27 mouse cellular contexts compared by ENCODE assay signal in the genomic region with DNA sequence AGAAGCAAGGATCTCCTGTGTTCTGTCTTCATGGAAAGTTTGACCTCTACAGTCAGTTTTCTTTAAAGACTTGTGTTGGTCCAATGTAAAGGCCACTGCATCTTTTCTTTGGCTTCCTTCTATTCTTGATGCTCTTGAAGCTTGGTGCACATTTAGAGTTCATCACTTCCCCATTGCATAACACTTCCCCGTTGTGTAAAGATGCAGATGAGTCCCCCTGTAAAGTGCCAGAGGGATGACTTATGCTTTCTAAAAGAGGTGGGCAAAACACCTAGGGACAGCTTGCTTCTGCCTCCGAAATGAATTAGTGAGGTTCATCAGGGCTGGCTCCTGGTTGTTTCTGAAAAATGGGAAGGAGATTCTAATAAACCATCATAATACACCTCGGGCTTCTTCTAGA.
DNase-seq lines count a peak whose midpoint lies in the region; ATAC-seq and TF ChIP-seq lines count a peak whose summit lies in the region.
"Had no signal": no experiment of that assay in that cellular context is flagged by ENCODE, and none has a peak within 500 bp of the region (broad histone marks: within the 10 kb centered on the region; RNA-seq: fewer than 3 reads in every experiment).

No protein-coding gene starts in this region.

- no peak overlapping the region for H3K9ac ChIP-seq in heart, embryonic 12.5 days
- H3K9ac ChIP-seq: embryonic facial prominence, embryonic 12.5 days; forebrain, embryonic 13.5 days; forebrain, embryonic 15.5 days; forebrain, postnatal 0 days had no signal

- no peak overlapping the region for H3K4me2 ChIP-seq in heart, embryonic 12.5 days
- H3K4me2 ChIP-seq: embryonic facial prominence, embryonic 12.5 days; forebrain, embryonic 13.5 days; forebrain, embryonic 15.5 days had no signal

- no peaks in the 10 kb centered on the region for H3K36me3 ChIP-seq in heart, embryonic 12.5 days
- H3K36me3 ChIP-seq: embryonic facial prominence, embryonic 10.5 days; embryonic facial prominence, embryonic 12.5 days; forebrain, embryonic 15.5 days; G1E had no signal

- no peak for TF ChIP-seq POLR2A in cerebellum, adult 2 months (IDR thresholded peaks at IDR 0.05; ENCODE audit: borderline replicate concordance, insufficient read depth, low read length)
- TF ChIP-seq POLR2A in lung, adult 2 months (IDR thresholded peaks at IDR 0.05; ENCODE audit: borderline replicate concordance, extremely low read depth, low read depth, low read length) = no peak

- no peaks in the 10 kb centered on the region for H3K27me3 ChIP-seq in cerebellum, adult 2 months (ENCODE audit: control insufficient read depth, insufficient read depth, low read length)
- no peaks in the 10 kb centered on the region for H3K27me3 ChIP-seq in heart, embryonic 12.5 days (replicated peaks)
- H3K27me3 ChIP-seq: CH12.LX; embryonic facial prominence, embryonic 12.5 days; forebrain, embryonic 13.5 days; forebrain, embryonic 15.5 days; Patski had no signal

- H3K27ac ChIP-seq in cerebellum, adult 2 months (ENCODE audit: insufficient read depth, low read length) = peak overlapping the region; percentile 51; the same call in 1 of the 2 replicates
- no peak overlapping the region for H3K27ac ChIP-seq in heart, embryonic 12.5 days (ENCODE audit: poor library complexity, severe bottlenecking)
- peak overlapping the region; percentile 50; the same call in 1 of the 2 replicates for H3K27ac ChIP-seq in left cerebral cortex, adult 2 months
- H3K27ac ChIP-seq: embryonic facial prominence, embryonic 10.5 days; embryonic facial prominence, embryonic 12.5 days; forebrain, embryonic 13.5 days; forebrain, embryonic 15.5 days had no signal

- H3K4me1 ChIP-seq in cerebellum, adult 2 months (ENCODE audit: control insufficient read depth, insufficient read depth, low read length) = peaks cover 43% of the 10 kb centered on the region
- H3K4me1 ChIP-seq in heart, embryonic 12.5 days (replicated peaks) = no peaks in the 10 kb centered on the region
- no peaks in the 10 kb centered on the region for H3K4me1 ChIP-seq in lung, adult 2 months (ENCODE audit: control insufficient read depth, insufficient read depth, low read length)
- H3K4me1 ChIP-seq: embryonic facial prominence, embryonic 10.5 days; embryonic facial prominence, embryonic 12.5 days; forebrain, embryonic 13.5 days; forebrain, embryonic 15.5 days had no signal

- H3K4me3 ChIP-seq in cerebellum, adult 2 months (replicated peaks; ENCODE audit: insufficient read depth, low read depth, low read length) = no peak overlapping the region
- H3K4me3 ChIP-seq in heart, embryonic 12.5 days = no peak overlapping the region
- H3K4me3 ChIP-seq in left cerebral cortex, adult 2 months = no peak overlapping the region
- H3K4me3 ChIP-seq in lung, adult 2 months (replicated peaks; ENCODE audit: extremely low read depth, low read depth, low read length) = no peak overlapping the region
- H3K4me3 ChIP-seq: embryonic facial prominence, embryonic 10.5 days; embryonic facial prominence, embryonic 12.5 days; forebrain, embryonic 13.5 days; forebrain, embryonic 15.5 days had no signal

- ATAC-seq in heart, embryonic 12.5 days (ENCODE audit: insufficient number of reproducible peaks, low FRiP score) = no peak
- ATAC-seq: activated CD4-positive, CD25-positive, alpha-beta regulatory T cell, adult 4 months; CD4-positive, CD25-positive, alpha-beta regulatory T cell, adult 4 months; forebrain, embryonic 13.5 days; forebrain, embryonic 15.5 days; forebrain, postnatal 0 days; Patski had no signal

- whole genome bisulfite sequencing in cerebellum, adult 2 months = 69% methylated on average over 3 of the region's 3 CpGs
- 56% methylated on average over 3 of the region's 3 CpGs for WGBS in heart, embryonic 12.5 days
- WGBS in lung, adult 2 months = 60% methylated on average over 3 of the region's 3 CpGs

- DNase-seq in cerebellum, adult 2 months = no peak
- DNase-seq in cerebellum, adult 18-20 months = no peak
- peak; percentile 16 for DNase-seq in heart, adult 11 months
- no peak for DNase-seq in left cerebral cortex, adult 2 months (ENCODE audit: extremely low spot score in 1 of 2, low spot score in 2 of 2)
- DNase-seq in left cerebral cortex, adult 11 months (ENCODE audit: low spot score) = no peak
- peak; percentile 18 for DNase-seq in telencephalon, adult 2 months (ENCODE audit: low read depth, low spot score)
- no peak for DNase-seq in lung, adult 2 months
- DNase-seq: adrenal gland, adult 8-10 months; adrenal gland, postnatal 14 days; adrenal gland, postnatal 36 days; B cell, adult 2 months; cerebellum, adult 11 months; cerebellum, adult 8-10 months; cerebellum, adult 9-11 months; cerebellum, postnatal 14 days; cerebellum, postnatal 36 days; forebrain, postnatal 0 days had no signal

- intact Hi-C loops in left cerebral cortex, adult 2 months (cut with DNase I) = no loop called here

- H3K9me3 ChIP-seq in heart, embryonic 12.5 days (replicated peaks) = 0 out of 2 replicates have a peak, but pooled peaks cover 3% of the 10 kb centered on the region
- H3K9me3 ChIP-seq: embryonic facial prominence, embryonic 10.5 days; embryonic facial prominence, embryonic 12.5 days; forebrain, embryonic 13.5 days; forebrain, embryonic 15.5 days; G1E had no signal

- no peak for TF ChIP-seq CTCF in cerebellum, adult 2 months (IDR thresholded peaks at IDR 0.05; ENCODE audit: borderline replicate concordance, insufficient read depth, low read depth, low read length)
- TF ChIP-seq CTCF in left cerebral cortex, adult 2 months (IDR thresholded peaks at IDR 0.05) = no peak
- no peak for TF ChIP-seq CTCF in lung, adult 2 months (IDR thresholded peaks at IDR 0.05; ENCODE audit: insufficient read depth, low read length)

Comparison
In these comparisons a context has a peak if more than half of its experiments do, and no peak if none do; other contexts are left out.
1. DNase-seq: peak in heart, adult 11 months (single experiment) and telencephalon, adult 2 months (single experiment); none in cerebellum, adult 2 months (0 of 2), cerebellum, adult 18-20 months (0 of 2), left cerebral cortex, adult 2 months (0 of 2), left cerebral cortex, adult 11 months (single experiment) and lung, adult 2 months (single experiment).